Mouse (Mus musculus): ENCODE results near the gene Gm1043. TPM values are rescaled to one million over a fixed set of nuclear protein-coding genes. Genes with fewer than 3 reads are reported as not detected.

The Gm1043 gene
- polyA plus RNA-seq, 1 experiment, result not detected

DNA sequence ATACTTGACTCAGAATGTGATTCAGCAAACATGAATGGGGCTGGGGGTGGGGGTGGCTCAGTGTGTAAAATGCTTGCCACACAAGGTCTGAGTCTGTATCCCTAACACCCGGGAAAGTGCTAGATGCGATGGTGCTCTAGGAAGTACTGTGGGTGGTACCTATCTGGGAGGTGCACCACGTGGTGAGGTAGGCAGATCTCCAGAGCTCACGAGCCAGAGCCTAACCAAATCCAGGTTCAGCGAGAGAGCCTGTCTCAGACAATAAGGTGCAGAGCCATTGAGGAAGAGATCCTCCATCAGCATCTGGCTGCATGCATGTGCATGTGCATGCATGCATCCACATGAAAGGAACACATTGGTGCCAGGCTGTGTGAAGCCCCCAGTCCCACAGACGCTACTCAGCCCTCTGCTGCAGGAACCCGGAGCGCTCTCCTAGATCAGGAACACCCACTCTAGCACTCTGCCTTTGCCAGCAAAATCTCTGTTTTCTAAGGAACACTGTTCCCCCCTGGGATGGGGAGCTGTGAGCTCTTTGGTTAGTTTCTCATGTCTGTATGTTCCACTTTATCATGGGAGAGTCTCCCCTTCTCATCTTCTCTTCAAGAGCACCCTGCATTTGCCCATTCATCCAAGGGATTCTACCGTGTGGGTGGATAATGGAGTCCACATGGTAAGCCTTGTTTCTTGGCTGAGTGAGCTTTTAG, 167.1 kb downstream of the Gm1043 start:
- Histone ChIP-seq H3K36me3 (ENCODE audit: control insufficient read depth, insufficient read depth) (no peaks in the 10 kb centered on the region), H3K4me3 (ENCODE audit: insufficient read depth, poor library complexity, severe bottlenecking) (no peak overlapping the region)
- TF ChIP-seq USF1 (IDR thresholded peaks at IDR 0.05; ENCODE audit: low read depth), result no peak
- no peak for TF ChIP-seq CTCF (IDR thresholded peaks at IDR 0.05; ENCODE audit: control insufficient read depth, insufficient read depth, insufficient read length)
- no peak for TF ChIP-seq FOSL1 (IDR thresholded peaks at IDR 0.05; ENCODE audit: insufficient read depth, low read length, poor library complexity, severe bottlenecking)
- TF ChIP-seq MYOD1 (IDR thresholded peaks at IDR 0.05; ENCODE audit: control insufficient read depth, insufficient read length, low read depth), result no peak
- no peak for TF ChIP-seq CEBPB (IDR thresholded peaks at IDR 0.05; ENCODE audit: low read depth)
- TF ChIP-seq MYOG (IDR thresholded peaks at IDR 0.05; ENCODE audit: control insufficient read depth, extremely low read depth, insufficient read length), result no peak
- TF ChIP-seq MAX (IDR thresholded peaks at IDR 0.05), result no peak

GRCm38 (mm10) chr5:37254523-37254922, 169.4 kb downstream of the Gm1043 start:
- no peaks in the 10 kb centered on the region for H3K36me3 ChIP-seq (ENCODE audit: control insufficient read depth, insufficient read depth)
- no peak overlapping the region for H3K4me3 ChIP-seq (ENCODE audit: insufficient read depth, poor library complexity, severe bottlenecking)
- H3K79me2 ChIP-seq (ENCODE audit: control insufficient read depth, insufficient read depth), result no peaks in the 10 kb centered on the region
- no peaks in the 10 kb centered on the region for H3K27me3 ChIP-seq (ENCODE audit: control insufficient read depth, insufficient read depth, insufficient read length)
- TF ChIP-seq CTCF (IDR thresholded peaks at IDR 0.05; ENCODE audit: control insufficient read depth, insufficient read depth, insufficient read length), result no peak
- TF ChIP-seq MYOG (IDR thresholded peaks at IDR 0.05; ENCODE audit: control insufficient read depth, extremely low read depth, insufficient read length), result no peak
- no peak for TF ChIP-seq MAX (IDR thresholded peaks at IDR 0.05)
- TF ChIP-seq MYOD1 (IDR thresholded peaks at IDR 0.05; ENCODE audit: control insufficient read depth, insufficient read length, low read depth), result no peak
- TF ChIP-seq USF1 (IDR thresholded peaks at IDR 0.05; ENCODE audit: low read depth), result no peak
- no peak for TF ChIP-seq CEBPB (IDR thresholded peaks at IDR 0.05; ENCODE audit: low read depth)
- TF ChIP-seq FOSL1 (IDR thresholded peaks at IDR 0.05; ENCODE audit: insufficient read depth, low read length, poor library complexity, severe bottlenecking), result no peak
- no peaks in the 10 kb centered on the region for H3K79me3 ChIP-seq (ENCODE audit: low read depth)
- H3ac ChIP-seq (ENCODE audit: control insufficient read depth, insufficient read length, low read depth), result no peak overlapping the region

More for the DNA sequence above, 167.1 kb downstream of the Gm1043 start:
- Histone ChIP-seq H3K79me2 (ENCODE audit: control insufficient read depth, insufficient read depth) (no peaks in the 10 kb centered on the region), H3K79me3 (ENCODE audit: low read depth) (no peaks in the 10 kb centered on the region), H3ac (ENCODE audit: control insufficient read depth, insufficient read length, low read depth) (no peak overlapping the region), H3K27me3 (ENCODE audit: control insufficient read depth, insufficient read depth, insufficient read length) (no peaks in the 10 kb centered on the region)

GRCm38 (mm10) chr5:37256823-37257222, 171.7 kb downstream of the Gm1043 start:
- no peak overlapping the region for H3ac ChIP-seq (ENCODE audit: control insufficient read depth, insufficient read length, low read depth)
- no peak overlapping the region for H3K4me3 ChIP-seq (ENCODE audit: insufficient read depth, poor library complexity, severe bottlenecking)
- no peaks in the 10 kb centered on the region for H3K79me2 ChIP-seq (ENCODE audit: control insufficient read depth, insufficient read depth)
- peaks cover 3% of the 10 kb centered on the region for H3K27me3 ChIP-seq (ENCODE audit: control insufficient read depth, insufficient read depth, insufficient read length)
- no peaks in the 10 kb centered on the region for H3K36me3 ChIP-seq (ENCODE audit: control insufficient read depth, insufficient read depth)
- no peaks in the 10 kb centered on the region for H3K79me3 ChIP-seq (ENCODE audit: low read depth)
- TF ChIP-seq MYOG (IDR thresholded peaks at IDR 0.05; ENCODE audit: control insufficient read depth, extremely low read depth, insufficient read length), result no peak
- no peak for TF ChIP-seq CEBPB (IDR thresholded peaks at IDR 0.05; ENCODE audit: low read depth)
- no peak for TF ChIP-seq MYOD1 (IDR thresholded peaks at IDR 0.05; ENCODE audit: control insufficient read depth, insufficient read length, low read depth)
- TF ChIP-seq USF1 (IDR thresholded peaks at IDR 0.05; ENCODE audit: low read depth), result no peak
- TF ChIP-seq FOSL1 (IDR thresholded peaks at IDR 0.05; ENCODE audit: insufficient read depth, low read length, poor library complexity, severe bottlenecking), result no peak
- no peak for TF ChIP-seq CTCF (IDR thresholded peaks at IDR 0.05; ENCODE audit: control insufficient read depth, insufficient read depth, insufficient read length)
- TF ChIP-seq MAX (IDR thresholded peaks at IDR 0.05), result no peak

GRCm38 (mm10) chr5:37257243-37257642, 172.1 kb downstream of the Gm1043 start:
- TF ChIP-seq CEBPB (IDR thresholded peaks at IDR 0.05; ENCODE audit: low read depth), result no peak
- no peak for TF ChIP-seq MYOD1 (IDR thresholded peaks at IDR 0.05; ENCODE audit: control insufficient read depth, insufficient read length, low read depth)
- no peak for TF ChIP-seq FOSL1 (IDR thresholded peaks at IDR 0.05; ENCODE audit: insufficient read depth, low read length, poor library complexity, severe bottlenecking)
- no peak for TF ChIP-seq USF1 (IDR thresholded peaks at IDR 0.05; ENCODE audit: low read depth)
- TF ChIP-seq MYOG (IDR thresholded peaks at IDR 0.05; ENCODE audit: control insufficient read depth, extremely low read depth, insufficient read length), result no peak
- TF ChIP-seq CTCF (IDR thresholded peaks at IDR 0.05; ENCODE audit: control insufficient read depth, insufficient read depth, insufficient read length), result no peak
- TF ChIP-seq MAX (IDR thresholded peaks at IDR 0.05), result no peak
- Histone ChIP-seq H3K79me3 (ENCODE audit: low read depth) (no peaks in the 10 kb centered on the region), H3K79me2 (ENCODE audit: control insufficient read depth, insufficient read depth) (no peaks in the 10 kb centered on the region), H3K36me3 (ENCODE audit: control insufficient read depth, insufficient read depth) (no peaks in the 10 kb centered on the region), H3K4me3 (ENCODE audit: insufficient read depth, poor library complexity, severe bottlenecking) (no peak overlapping the region), H3K27me3 (ENCODE audit: control insufficient read depth, insufficient read depth, insufficient read length) (peaks cover 3% of the 10 kb centered on the region), H3ac (ENCODE audit: control insufficient read depth, insufficient read length, low read depth) (no peak overlapping the region)

- TF ChIP-seq CEBPB (IDR thresholded peaks at IDR 0.05; ENCODE audit: low read depth) (no peak), MAX (IDR thresholded peaks at IDR 0.05) (no peak), MYOG (IDR thresholded peaks at IDR 0.05; ENCODE audit: control insufficient read depth, extremely low read depth, insufficient read length) (no peak), CTCF (IDR thresholded peaks at IDR 0.05; ENCODE audit: control insufficient read depth, insufficient read depth, insufficient read length) (no peak), MYOD1 (IDR thresholded peaks at IDR 0.05; ENCODE audit: control insufficient read depth, insufficient read length, low read depth) (no peak), FOSL1 (IDR thresholded peaks at IDR 0.05; ENCODE audit: insufficient read depth, low read length, poor library complexity, severe bottlenecking) (no peak), USF1 (IDR thresholded peaks at IDR 0.05; ENCODE audit: low read depth) (no peak)
- H3K79me3 ChIP-seq (ENCODE audit: low read depth), result no peaks in the 10 kb centered on the region
- no peak overlapping the region for H3ac ChIP-seq (ENCODE audit: control insufficient read depth, insufficient read length, low read depth)
- no peaks in the 10 kb centered on the region for H3K36me3 ChIP-seq (ENCODE audit: control insufficient read depth, insufficient read depth)
- H3K79me2 ChIP-seq (ENCODE audit: control insufficient read depth, insufficient read depth), result no peaks in the 10 kb centered on the region
- no peak overlapping the region for H3K4me3 ChIP-seq (ENCODE audit: insufficient read depth, poor library complexity, severe bottlenecking)
- H3K27me3 ChIP-seq (ENCODE audit: control insufficient read depth, insufficient read depth, insufficient read length), result peaks cover 3% of the 10 kb centered on the region
Measured at GRCm38 (mm10) chr5:37261734-37262133, 176.6 kb downstream of the Gm1043 start.

All from C2C12 (cell line).